Mouse (Mus musculus) ES-E14 (cell line): ENCODE data around the gene Cse1l. TPM values are rescaled to one million over a fixed set of nuclear protein-coding genes. Genes with fewer than 3 reads are reported as not detected.

Source experiments
- DNase-seq: peaks from one replicate; pipeline ENCODE4 v3.0.0-alpha.2; 2013; ENCODE audit warnings: low read depth, low spot score
- H3K27ac ChIP-seq: 2 replicates; pipeline ENCODE4 v1.5.1; 2012; ENCODE audit warnings: low read depth, mild to moderate bottlenecking, low read length, moderate library complexity, mixed read lengths; ENCODE audit not compliant: poor library complexity, insufficient read depth, severe bottlenecking
- H3K36me3 ChIP-seq: 2 replicates; pipeline ENCODE4 v1.6.1; 2012; ENCODE audit warnings: mild to moderate bottlenecking, low read length, moderate library complexity, mixed read lengths; ENCODE audit not compliant: control insufficient read depth, poor library complexity, insufficient read depth, severe bottlenecking
- H3K4me1 ChIP-seq, 2 experiments: fragments of 150-350 bp in 1 of 2; sonication (generic) in 1 of 2; 2 replicates each; pipeline ENCODE4 v1.6.1; 2012; ENCODE audit warnings: low read length in 2 of 2, mild to moderate bottlenecking in 1 of 2, mixed read lengths in 1 of 2; ENCODE audit not compliant: control insufficient read depth in 2 of 2, insufficient read depth in 2 of 2, poor library complexity in 1 of 2
- H3K4me3 ChIP-seq, 2 experiments: fragments of 150-350 bp in 1 of 2; sonication (generic) in 1 of 2; 2 replicates each; pipeline ENCODE4 v1.5.1; 2012; ENCODE audit warnings: low read length in 2 of 2, low read depth in 1 of 2, mild to moderate bottlenecking in 1 of 2, mixed read lengths in 1 of 2; ENCODE audit not compliant: insufficient read depth in 1 of 2, poor library complexity in 1 of 2, severe bottlenecking in 1 of 2
- H3K9ac ChIP-seq: 2 replicates; pipeline ENCODE4 v1.6.1; 2012; ENCODE audit warnings: low read depth, mild to moderate bottlenecking, low read length, mixed read lengths; ENCODE audit not compliant: poor library complexity, insufficient read depth, severe bottlenecking
- H3K9me3 ChIP-seq: fragments of 150-350 bp; sonication (generic); 2 replicates; pipeline ENCODE4 v1.6.1; 2012; ENCODE audit warnings: low read depth, mild to moderate bottlenecking, low read length; ENCODE audit not compliant: control insufficient read depth, insufficient read depth
- CHD2 ChIP-seq: IDR thresholded peaks from 2 replicates; pipeline ENCODE4 v1.6.1; 2014; ENCODE audit warnings: mild to moderate bottlenecking, low read depth, low read length, inconsistent platforms
- HCFC1 ChIP-seq: IDR thresholded peaks from 2 replicates; pipeline ENCODE4 v1.6.1; 2012; ENCODE audit warnings: low read length, inconsistent platforms, borderline replicate concordance; ENCODE audit not compliant: insufficient read depth
- MAFK ChIP-seq: IDR thresholded peaks from 2 replicates; pipeline ENCODE4 v1.6.1; 2014; ENCODE audit warnings: mild to moderate bottlenecking, low read depth, low read length, inconsistent platforms; ENCODE audit not compliant: insufficient read depth
- ZC3H11A ChIP-seq: IDR thresholded peaks from 2 replicates; pipeline ENCODE4 v1.6.1; 2012; ENCODE audit warnings: low read depth, mild to moderate bottlenecking, inconsistent platforms, low read length, borderline replicate concordance
- ZNF384 ChIP-seq: IDR thresholded peaks from 2 replicates; pipeline ENCODE4 v1.6.1; 2012; ENCODE audit warnings: low read depth, low read length, inconsistent platforms
- in situ Hi-C, 2 experiments: fragments of 600-800 bp; cut with MboI; formaldehyde crosslinking; loops; one replicate each; pipeline ENCODE4 v1.15.1; 2025; ENCODE audit warnings: low sequenced_read_pairs in 2 of 2, inconsistent platforms in 1 of 2; ENCODE audit not compliant: unreplicated experiment in 2 of 2
- total RNA-seq: library from RNA; depleted of rRNA; stranded (reverse); fragments of 300-350 nt; gene quantifications from 2 replicates; pipeline ENCODE4 v1.2.3, GENCODE M21; 2012; rRNA removed

Cse1l gene
- total RNA-seq, 1 experiment: 140 TPM

DNA sequence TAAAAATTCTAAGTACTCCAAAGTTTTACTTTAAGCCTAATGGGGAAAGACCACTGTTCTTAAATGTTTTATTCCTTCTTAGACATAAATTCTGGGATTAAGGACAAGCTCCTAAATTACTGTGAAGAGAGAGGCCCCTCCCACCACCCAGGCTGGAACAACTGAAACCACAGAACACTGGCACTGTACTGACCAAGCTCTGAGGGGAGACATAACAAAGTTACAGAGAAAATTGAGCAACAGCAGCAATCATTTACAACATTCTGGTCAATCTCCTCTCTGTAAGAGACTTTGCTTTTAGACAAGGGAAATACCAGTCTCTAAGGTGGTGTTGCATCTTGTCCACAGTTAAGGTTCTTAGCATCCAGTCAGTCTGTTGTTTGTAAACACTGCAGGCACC, 86.1 kb downstream of the Cse1l start:
- no peaks in the 10 kb centered on the region for H3K36me3 ChIP-seq
- no peaks in the 10 kb centered on the region for H3K4me1 ChIP-seq
- in situ Hi-C loops: no loop called here
- H3K9me3 ChIP-seq: no peaks in the 10 kb centered on the region
- DNase-seq: no peak
- TF ChIP-seq HCFC1: no peak
- no peak for TF ChIP-seq MAFK
- TF ChIP-seq CHD2: no peak
- no peak for TF ChIP-seq ZC3H11A
- TF ChIP-seq ZNF384: no peak
- H3K9ac ChIP-seq: no peak overlapping the region
- H3K4me3 ChIP-seq: no peak overlapping the region
- H3K27ac ChIP-seq: no peak overlapping the region

DNA sequence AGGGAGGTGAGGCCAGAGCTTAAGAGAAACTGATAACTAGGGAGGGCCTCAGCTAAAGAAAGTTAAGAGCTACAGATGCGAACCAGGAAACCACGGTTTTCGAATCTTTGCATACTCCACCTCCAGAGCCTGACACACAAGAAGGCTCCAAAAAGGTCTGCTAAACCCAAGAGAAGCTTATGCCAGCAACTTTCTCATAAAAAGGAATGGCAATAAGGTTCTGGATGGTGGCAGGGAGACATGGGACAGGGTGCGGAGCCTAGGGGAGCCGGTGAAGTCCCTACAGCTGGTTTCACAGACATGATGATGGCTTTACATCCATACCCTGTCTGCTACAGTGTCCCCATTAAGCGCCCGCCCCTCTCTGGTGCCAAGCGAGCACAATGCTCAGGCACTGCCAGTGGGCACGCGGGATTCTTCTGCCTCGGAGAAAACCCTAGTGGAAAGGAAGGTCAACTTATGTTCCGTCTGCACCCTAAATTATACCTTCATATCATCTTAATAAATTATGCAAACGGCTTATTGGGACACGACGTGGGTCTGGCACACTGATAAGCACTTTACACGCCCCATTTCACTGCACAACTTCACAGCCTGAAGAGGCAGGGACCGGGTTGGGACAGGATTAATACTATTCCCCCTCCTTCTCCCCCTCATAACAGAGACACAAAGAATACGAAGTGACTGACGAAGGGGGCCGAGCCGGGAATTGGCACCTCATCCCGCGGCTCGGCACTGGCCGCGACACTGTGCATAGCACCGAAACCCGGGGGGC, 89.4 kb downstream of the Cse1l start:
- no peak for DNase-seq
- Histone ChIP-seq H3K4me3 (peak overlapping the region; percentile 97 to 100), H3K9me3 (no peaks in the 10 kb centered on the region), H3K27ac (no peak overlapping the region), H3K4me1 (no peaks in the 10 kb centered on the region), H3K9ac (peak overlapping the region; percentile 98), H3K36me3 (no peaks in the 10 kb centered on the region)
- in situ Hi-C loops: no loop called here
- TF ChIP-seq HCFC1 (no peak), CHD2 (no peak), ZNF384 (no peak), MAFK (no peak), ZC3H11A (no peak)

Other genes with a start within 250 kb of the Cse1l start
- 1.5 and 2.1 TPM in 2 replicates for gene Prex1, start 192.2 kb upstream of the Cse1l start, total RNA-seq
- 10.5 and 11.1 TPM in 2 replicates for gene Trp53rkb, start 113.5 kb upstream of the Cse1l start, total RNA-seq
- gene Arfgef2, start 100.5 kb upstream of the Cse1l start, total RNA-seq: 23.6 and 24.2 TPM in 2 replicates
- gene Stau1, start 90.3 kb downstream of the Cse1l start, total RNA-seq: 17.1 and 24.1 TPM in 2 replicates
- 128 and 132 TPM in 2 replicates for gene Ddx27, start 109.2 kb downstream of the Cse1l start, total RNA-seq
- 15.3 and 15.9 TPM in 2 replicates for gene Znfx1, start 157.0 kb downstream of the Cse1l start, total RNA-seq